Comparison of ENCODE assay signal across 16 mouse cellular contexts in genomic region chr6:98640316-98640715, GRCm38 (mm10).
"Had no signal": no experiment of that assay in that cellular context is flagged by ENCODE, and none has a peak within 500 bp of the region (broad histone marks: within the 10 kb centered on the region; RNA-seq: fewer than 3 reads in every experiment).

No protein-coding gene starts in this region.

- H3K4me2 ChIP-seq: lung, embryonic 15.5 days; midbrain, embryonic 11.5 days; midbrain, embryonic 13.5 days; midbrain, embryonic 15.5 days; neural tube, embryonic 13.5 days; neural tube, embryonic 15.5 days had no signal

- DNase-seq: liver, postnatal 0 days; lung, adult 2 months; lung, postnatal 14 days; lung, postnatal 36 days; retina, postnatal 1 day; right cerebral cortex, adult 18-20 months; thymus, adult 18-20 months; thymus, postnatal 14 days; thymus, postnatal 36 days had no signal

- H3K27me3 ChIP-seq: lung, embryonic 15.5 days; megakaryocyte, embryonic 14.5 days; midbrain, embryonic 13.5 days; midbrain, embryonic 15.5 days; neural tube, embryonic 13.5 days; neural tube, embryonic 15.5 days had no signal

- H3K36me3 ChIP-seq: lung, embryonic 15.5 days; midbrain, embryonic 13.5 days; midbrain, embryonic 15.5 days; neural tube, embryonic 13.5 days; neural tube, embryonic 15.5 days had no signal

- H3K4me3 ChIP-seq: lung, embryonic 15.5 days; megakaryocyte, embryonic 14.5 days; midbrain, embryonic 13.5 days; midbrain, embryonic 15.5 days; neural tube, embryonic 13.5 days; neural tube, embryonic 15.5 days had no signal
